Mouse (Mus musculus): ENCODE measurements around the gene Cyp39a1.

The Cyp39a1 gene

DNA sequence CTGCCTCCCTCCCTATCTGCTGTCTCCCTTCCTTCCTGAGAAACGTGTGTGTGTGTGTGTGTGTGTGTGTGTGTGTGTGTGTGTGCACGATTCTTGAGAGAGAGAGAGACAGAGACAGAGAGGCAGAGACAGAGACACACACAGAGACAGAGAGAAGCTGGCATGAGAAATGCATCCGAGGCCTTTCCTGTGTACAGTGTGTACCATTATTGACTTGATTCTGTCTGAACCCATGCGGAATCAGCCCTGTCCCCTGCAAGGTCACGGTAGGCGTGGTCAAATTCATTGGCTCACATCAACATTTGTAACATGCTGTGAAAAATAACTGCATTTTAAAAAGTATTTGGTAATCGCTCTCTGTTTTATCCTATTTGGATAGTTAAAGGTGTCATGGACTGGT, 16.9 kb downstream of the Cyp39a1 start:
- no peak for DNase-seq (ENCODE audit: low read depth)

DNA sequence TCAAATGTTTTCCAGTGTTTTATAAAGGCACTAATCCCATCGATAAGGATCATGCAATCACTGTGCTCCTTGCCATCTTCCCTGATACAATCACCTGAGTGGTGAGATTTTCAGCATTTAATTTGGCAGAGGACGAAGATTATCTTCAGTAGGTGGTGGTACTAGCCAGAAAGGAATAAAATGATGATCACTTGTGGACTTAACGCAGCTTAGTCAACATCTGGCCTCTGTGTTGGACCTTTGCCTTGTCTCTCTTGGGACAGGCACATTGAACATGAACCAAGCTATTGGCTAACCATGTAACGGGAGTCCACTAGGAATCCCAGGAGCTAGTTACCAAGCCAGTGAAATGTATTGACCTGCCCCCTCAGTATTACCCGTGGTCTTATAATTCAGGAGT, 17.4 kb downstream of the Cyp39a1 start:
- no peak for DNase-seq (ENCODE audit: low read depth)

DNA sequence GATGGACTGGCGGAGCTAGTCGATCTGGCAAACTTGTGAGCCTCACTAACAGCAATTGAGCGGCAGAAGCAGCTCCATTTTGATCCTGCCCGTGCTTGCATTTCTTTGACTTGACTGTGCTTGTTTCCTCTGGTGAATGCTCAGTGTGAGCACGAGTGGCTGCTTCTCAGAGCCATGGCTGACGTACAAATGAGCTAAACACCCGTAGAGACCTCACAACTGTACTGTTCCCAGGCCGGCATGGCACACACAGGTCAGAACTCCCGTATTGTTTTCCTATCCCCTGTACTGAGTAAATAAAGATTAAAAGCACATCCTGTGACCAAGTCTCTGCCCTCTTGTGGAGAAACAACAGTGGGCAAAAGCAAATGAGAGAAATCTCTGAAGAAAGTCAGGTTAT, 22.4 kb downstream of the Cyp39a1 start:
- DNase-seq (ENCODE audit: low read depth), result no peak

- peak; percentile 59 for DNase-seq (ENCODE audit: low read depth)
Measured at GRCm38 (mm10) chr17:43698997-43699649, 31.9 kb downstream of the Cyp39a1 start.

DNA sequence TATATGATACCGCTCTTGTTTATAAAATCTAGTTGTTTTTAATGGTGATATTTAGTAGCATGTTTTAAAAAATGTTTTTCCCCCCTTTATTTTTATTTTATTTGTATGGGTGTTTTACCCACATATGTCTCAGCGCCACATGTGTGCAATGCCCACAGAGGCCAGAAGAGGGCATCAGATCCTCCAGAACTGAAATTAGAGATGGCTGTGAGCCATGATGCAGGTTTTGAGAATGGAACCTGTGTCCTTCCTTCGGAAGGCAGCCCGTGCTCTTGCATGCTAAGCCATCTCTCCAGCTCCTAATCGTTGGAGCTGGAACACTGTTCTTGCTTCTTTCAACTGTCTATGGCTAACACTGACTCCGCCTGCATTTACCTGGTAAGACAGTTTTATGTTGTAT, 33.8 kb downstream of the Cyp39a1 start:
- DNase-seq (ENCODE audit: low read depth), result peak; percentile 41

- no peak for DNase-seq (ENCODE audit: low read depth)
Measured at GRCm38 (mm10) chr17:43704216-43704930, 37.1 kb downstream of the Cyp39a1 start.

GRCm38 (mm10) chr17:43706749-43707148, 39.5 kb downstream of the Cyp39a1 start:
- DNase-seq (ENCODE audit: low read depth), result no peak

- DNase-seq (ENCODE audit: low read depth), result no peak
Measured at GRCm38 (mm10) chr17:43707254-43707653, 40.0 kb downstream of the Cyp39a1 start.

GRCm38 (mm10) chr17:43711557-43712352, 44.5 kb downstream of the Cyp39a1 start:
- DNase-seq (ENCODE audit: low read depth), result no peak

GRCm38 (mm10) chr17:43714191-43714590, 47.0 kb downstream of the Cyp39a1 start:
- DNase-seq (ENCODE audit: low read depth), result no peak

- DNase-seq (ENCODE audit: low read depth), result no peak
Measured at GRCm38 (mm10) chr17:43716601-43717000, 49.4 kb downstream of the Cyp39a1 start.

DNA sequence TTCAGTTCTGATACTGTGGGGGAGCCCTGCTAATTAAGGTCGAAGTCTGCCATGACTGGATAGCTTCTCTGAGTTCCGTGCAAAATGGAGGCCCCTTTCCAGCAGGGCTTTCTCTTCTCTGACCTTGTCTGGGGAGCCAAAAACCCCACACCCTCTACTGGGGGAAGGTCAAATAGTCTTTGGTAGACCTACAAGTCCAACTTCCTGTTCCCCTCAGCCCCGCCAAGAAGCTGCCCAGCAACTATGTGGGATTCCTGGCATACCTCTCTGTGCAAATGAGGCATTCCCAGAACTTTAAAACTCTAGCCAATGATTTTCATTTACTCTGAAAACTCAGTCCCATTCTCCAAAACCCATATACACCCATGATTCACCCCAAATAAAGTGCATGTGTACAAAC, 52.2 kb downstream of the Cyp39a1 start:
- no peak for DNase-seq (ENCODE audit: low read depth)

- no peak for DNase-seq (ENCODE audit: low read depth)
Measured at GRCm38 (mm10) chr17:43724480-43724879, 57.3 kb downstream of the Cyp39a1 start.

DNA sequence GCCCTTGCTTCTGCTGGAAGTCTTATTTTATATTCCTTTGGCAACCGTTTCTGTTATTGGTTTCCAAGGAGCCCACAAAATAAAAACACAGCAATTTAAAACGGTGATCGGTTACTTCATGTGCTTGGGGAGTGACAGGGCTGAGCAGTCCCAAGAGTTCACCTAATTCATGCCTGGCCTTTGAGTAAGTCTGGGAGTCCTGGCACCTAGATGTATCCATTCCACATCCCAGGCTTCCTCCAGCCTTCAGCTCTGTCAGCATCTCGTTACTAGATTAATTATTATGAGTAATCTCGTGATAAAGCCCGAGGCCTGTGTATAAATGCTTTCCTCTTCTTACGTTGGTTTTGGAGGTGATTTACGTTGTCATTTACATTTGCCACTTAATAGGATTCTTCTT, 64.1 kb downstream of the Cyp39a1 start:
- no peak for DNase-seq (ENCODE audit: low read depth)

DNA sequence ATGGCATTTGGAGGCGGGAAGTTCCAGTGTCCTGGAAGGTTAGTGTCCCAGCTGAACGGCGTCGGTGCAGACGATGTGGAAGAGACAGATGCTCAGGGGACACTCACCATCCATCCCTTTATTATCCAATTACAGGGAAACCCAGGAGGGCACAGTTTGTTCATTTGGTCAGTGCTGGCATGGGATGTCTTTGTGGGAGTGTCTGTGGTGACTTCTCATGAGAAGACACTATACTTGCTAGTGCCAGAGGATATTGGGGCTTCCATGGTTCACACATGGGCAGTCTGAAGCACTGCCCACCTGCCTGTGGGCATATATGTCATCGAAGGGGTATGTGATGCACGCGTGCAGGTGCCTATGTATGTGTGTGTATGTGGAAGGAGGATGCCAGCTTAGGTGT, 64.8 kb downstream of the Cyp39a1 start:
- DNase-seq (ENCODE audit: low read depth), result no peak

- DNase-seq (ENCODE audit: low read depth), result no peak
Measured at GRCm38 (mm10) chr17:43734252-43734651, 67.0 kb downstream of the Cyp39a1 start.

- no peak for DNase-seq (ENCODE audit: low read depth)
Measured at GRCm38 (mm10) chr17:43743933-43744332, 76.7 kb downstream of the Cyp39a1 start.

DNA sequence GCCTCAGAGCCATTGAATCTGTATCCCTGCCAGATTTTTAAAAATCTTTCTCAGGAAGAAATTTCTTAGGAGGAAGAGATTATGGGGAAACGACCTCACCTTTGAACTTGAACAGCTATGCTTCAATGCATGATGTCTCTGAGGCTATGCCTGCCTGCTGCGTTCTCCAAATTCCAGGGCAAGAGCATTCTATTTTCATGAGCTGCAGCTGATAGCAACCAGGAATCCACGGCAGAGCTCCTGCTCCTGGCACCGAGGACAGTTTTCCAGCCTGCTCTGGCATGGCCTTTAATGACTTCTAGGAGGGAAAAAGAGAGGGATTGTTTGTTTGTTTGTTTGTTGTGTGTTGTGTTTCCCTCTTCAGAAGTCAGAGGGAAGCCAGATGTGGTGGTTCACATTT, 77.2 kb downstream of the Cyp39a1 start:
- DNase-seq (ENCODE audit: low read depth), result no peak

- DNase-seq (ENCODE audit: low read depth), result no peak
Measured at GRCm38 (mm10) chr17:43751146-43751545, 83.9 kb downstream of the Cyp39a1 start.

- no peak for DNase-seq (ENCODE audit: low read depth)
Measured at GRCm38 (mm10) chr17:43752811-43753210, 85.6 kb downstream of the Cyp39a1 start.

DNA sequence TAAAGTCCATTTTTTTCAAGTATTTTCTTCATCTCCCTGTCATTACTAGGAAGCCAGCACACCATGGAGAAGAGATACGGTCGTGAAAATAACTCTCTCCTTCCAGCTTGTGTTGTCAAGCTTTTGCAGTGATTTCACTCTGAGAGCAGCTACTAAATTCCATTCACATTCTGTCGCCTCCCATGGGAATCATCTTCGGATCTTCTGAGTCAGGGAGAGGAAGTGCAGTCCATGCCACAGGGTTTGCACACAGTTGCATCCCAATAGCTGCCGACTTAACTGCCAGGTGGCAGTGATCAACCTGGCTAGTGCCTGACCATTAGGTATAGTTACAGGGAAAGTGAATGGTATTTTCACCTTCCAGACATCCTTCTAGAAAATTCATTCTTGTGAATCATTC, 87.5 kb downstream of the Cyp39a1 start:
- no peak for DNase-seq (ENCODE audit: low read depth)

GRCm38 (mm10) chr17:43758607-43759259, 91.5 kb downstream of the Cyp39a1 start:
- no peak for DNase-seq (ENCODE audit: low read depth)

DNA sequence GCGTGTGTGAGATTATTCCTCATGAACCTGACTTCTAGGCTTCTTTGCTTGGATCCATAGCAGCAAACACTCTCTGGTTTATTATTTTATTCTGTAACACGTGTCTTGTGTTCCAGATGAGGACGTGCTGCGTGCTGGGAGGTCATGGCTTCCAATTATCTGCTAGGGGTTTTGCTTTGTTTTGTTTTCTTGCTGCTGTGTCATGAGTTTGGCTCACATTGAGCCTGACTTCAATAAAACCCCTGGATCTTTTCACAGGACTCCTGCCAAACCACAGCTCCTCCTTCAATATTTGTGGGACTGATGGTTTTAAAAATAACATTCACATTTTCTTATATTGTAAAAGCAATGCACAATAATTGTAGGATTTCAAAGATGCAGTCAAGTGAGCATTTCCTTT, 117.3 kb downstream of the Cyp39a1 start:
- DNase-seq (ENCODE audit: low read depth), result no peak
